Mouse (Mus musculus): ENCODE data around the gene Tas1r3.

- TF ChIP-seq CTCF (IDR thresholded peaks at IDR 0.05; ENCODE audit: extremely low read depth, insufficient read length, insufficient replicate concordance, low read depth, low read length): no peak
- no peak for TF ChIP-seq POLR2A (IDR thresholded peaks at IDR 0.05; ENCODE audit: low read depth, low read length)
Observed at GRCm38 (mm10) chr4:155883587-155883986, 20.4 kb upstream of the Tas1r3 start.
